Mouse (Mus musculus) neural tube, embryonic 12.5 days (tissue): ENCODE data around the gene Gm973. TPM values are rescaled to one million over a fixed set of nuclear protein-coding genes. Genes with fewer than 3 reads are reported as not detected.

ENCODE experiments used
- ATAC-seq: fragments of 200-750 bp; cut with Nextera tagmentation; 2 replicates; pipeline ENCODE4 v1.8.0; 2017; ENCODE audit warnings: low read depth, mild to moderate bottlenecking, moderate TSS enrichment, moderate library complexity; ENCODE audit not compliant: low FRiP score
- H3K27ac ChIP-seq: fragments of 300-500 bp; sonication (generic); 2 replicates; pipeline ENCODE4 v1.5.1; 2016
- H3K27me3 ChIP-seq: fragments of 300-500 bp; sonication (generic); replicated peaks from 2 replicates; pipeline ENCODE4 v1.6.1; 2016; ENCODE audit warnings: mild to moderate bottlenecking
- H3K36me3 ChIP-seq: fragments of 300-500 bp; sonication (generic); 2 replicates; pipeline ENCODE4 v1.6.1; 2016; ENCODE audit warnings: mild to moderate bottlenecking
- H3K4me1 ChIP-seq: fragments of 300-500 bp; sonication (generic); 2 replicates; pipeline ENCODE4 v1.6.1; 2016
- H3K4me2 ChIP-seq: fragments of 300-500 bp; sonication (generic); replicated peaks from 2 replicates; pipeline ENCODE4 v1.6.1; 2016; ENCODE audit warnings: mild to moderate bottlenecking
- H3K4me3 ChIP-seq: fragments of 300-500 bp; sonication (generic); 2 replicates; pipeline ENCODE4 v1.5.1; 2016
- H3K9ac ChIP-seq: fragments of 300-500 bp; sonication (generic); 2 replicates; pipeline ENCODE4 v1.6.1; 2016; ENCODE audit warnings: mild to moderate bottlenecking
- H3K9me3 ChIP-seq: fragments of 300-500 bp; sonication (generic); 2 replicates; pipeline ENCODE4 v1.6.1; 2016; ENCODE audit warnings: mild to moderate bottlenecking
- WGBS: fragments of 180-500 bp; shearing (Covaris S2); methylation state at CpG from one replicate; pipeline ENCODE4 v1.1.7; 2016; 5-methylcytosine and 5-hydroxymethylcytosine counted together
- polyA plus RNA-seq: library from polyadenylated mRNA; unstranded; fragments of >200 nt; fragmentation: Nextera tagmentation; extraction: Ambion mirVana; gene quantifications from 2 replicates; pipeline ENCODE4 v1.2.1, GENCODE M21; 2016

The Gm973 gene
- polyA plus RNA-seq, 1 experiment from 2014 or later, result 5.0 TPM

DNA sequence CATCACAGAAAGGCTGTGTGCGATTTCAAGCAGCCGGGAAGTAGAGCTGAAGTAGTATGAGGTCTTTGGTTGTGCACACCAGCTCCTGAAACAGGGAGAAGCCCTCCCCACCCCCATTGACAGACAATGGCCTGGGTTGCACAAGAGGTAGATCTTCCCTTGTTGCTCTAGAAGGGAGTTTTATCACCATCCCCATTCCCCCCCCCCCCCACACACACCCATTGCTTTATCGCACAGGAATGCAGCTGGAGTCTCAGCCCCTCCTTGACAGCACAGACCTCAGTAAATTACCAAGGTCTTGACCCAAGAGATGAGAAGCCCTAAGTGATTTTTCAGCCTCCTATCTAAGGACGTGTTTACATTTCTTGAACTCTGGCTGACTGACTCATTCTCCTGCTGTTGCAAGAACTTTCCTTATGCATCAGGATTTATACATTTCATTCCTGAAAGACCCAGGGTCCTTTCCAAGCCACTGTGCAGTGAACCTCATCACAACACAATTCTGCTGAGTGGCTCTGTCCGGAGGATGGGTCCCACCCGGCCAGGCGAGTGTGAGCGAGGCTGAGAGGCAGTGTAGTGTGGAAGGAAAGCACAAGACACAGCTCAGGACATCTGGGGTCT, 64.2 kb downstream of the Gm973 start:
- peaks cover 15% of the 10 kb centered on the region for H3K4me1 ChIP-seq
- ATAC-seq, result no peak
- H3K9ac ChIP-seq, result no peak overlapping the region
- WGBS, result 54% methylated on average over 8 of the region's 8 CpGs
- no peak overlapping the region for H3K27ac ChIP-seq
- no peaks in the 10 kb centered on the region for H3K9me3 ChIP-seq
- H3K27me3 ChIP-seq, result no peaks in the 10 kb centered on the region
- H3K4me2 ChIP-seq, result no peak overlapping the region
- no peak overlapping the region for H3K4me3 ChIP-seq
- H3K36me3 ChIP-seq, result no peaks in the 10 kb centered on the region

DNA sequence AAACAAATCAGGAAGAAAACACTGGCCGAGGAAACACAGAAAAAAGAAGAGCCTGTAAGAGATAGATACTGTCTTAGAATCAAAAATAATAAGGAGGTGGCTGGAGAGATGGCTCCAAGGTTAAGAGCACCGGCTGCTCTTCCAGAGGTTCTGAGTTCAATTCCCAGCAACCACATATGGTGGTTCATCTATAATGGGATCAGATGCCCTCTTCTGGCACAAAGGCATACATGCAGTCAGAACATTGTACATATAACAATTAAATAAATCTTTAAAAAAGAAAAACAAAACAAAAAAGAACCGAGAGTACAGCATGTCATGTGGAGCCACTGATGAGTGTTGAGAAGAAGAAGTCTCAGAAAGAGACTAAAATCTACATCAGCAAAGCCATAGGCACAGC, 64.8 kb downstream of the Gm973 start:
- H3K27me3 ChIP-seq, result no peaks in the 10 kb centered on the region
- H3K9me3 ChIP-seq, result no peaks in the 10 kb centered on the region
- H3K9ac ChIP-seq, result no peak overlapping the region
- no peak for ATAC-seq
- H3K36me3 ChIP-seq, result no peaks in the 10 kb centered on the region
- no peak overlapping the region for H3K4me2 ChIP-seq
- 81% methylated on average over 3 of the region's 3 CpGs for WGBS
- peaks cover 15% of the 10 kb centered on the region for H3K4me1 ChIP-seq
- H3K4me3 ChIP-seq, result no peak overlapping the region
- H3K27ac ChIP-seq, result no peak overlapping the region

GRCm38 (mm10) chr1:59584656-59585410, 68.8 kb downstream of the Gm973 start:
- WGBS, result 10% methylated on average over 18 of the region's 18 CpGs
- no peaks in the 10 kb centered on the region for H3K36me3 ChIP-seq

DNA sequence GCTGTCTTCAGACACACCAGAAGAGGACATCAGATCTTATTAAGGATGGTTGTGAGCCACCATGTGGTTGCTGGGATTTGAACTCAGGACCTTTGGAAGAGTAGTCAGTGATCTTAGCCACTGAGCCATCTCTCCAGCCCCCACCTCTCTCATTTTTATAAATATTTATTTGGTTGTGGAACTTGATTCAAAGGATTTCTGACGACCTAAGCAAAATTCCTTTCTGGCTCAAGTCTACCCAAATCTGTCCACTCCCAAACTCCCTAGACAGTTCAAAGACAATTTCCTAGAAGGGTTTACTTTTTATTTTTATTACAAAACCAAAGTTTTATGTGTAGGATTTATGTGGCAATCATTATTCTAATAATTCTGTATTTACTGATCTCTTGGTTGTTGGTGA, 73.2 kb downstream of the Gm973 start:
- H3K9ac ChIP-seq, result no peak overlapping the region
- H3K27me3 ChIP-seq, result peaks cover 17% of the 10 kb centered on the region
- H3K27ac ChIP-seq, result no peak overlapping the region
- no peak overlapping the region for H3K4me2 ChIP-seq
- 97% methylated on average over 1 of the region's 1 CpGs for WGBS
- ATAC-seq, result no peak
- no peaks in the 10 kb centered on the region for H3K9me3 ChIP-seq
- H3K4me1 ChIP-seq, result peaks cover 13% of the 10 kb centered on the region
- no peaks in the 10 kb centered on the region for H3K36me3 ChIP-seq
- no peak overlapping the region for H3K4me3 ChIP-seq

More at GRCm38 (mm10) chr1:59584656-59585410, 68.8 kb downstream of the Gm973 start:
- ATAC-seq, result peak; percentile 66
- Histone ChIP-seq H3K9me3 (no peaks in the 10 kb centered on the region), H3K4me1 (peaks cover 11% of the 10 kb centered on the region), H3K9ac (no peak overlapping the region), H3K27ac (no peak overlapping the region), H3K4me3 (no peak overlapping the region), H3K4me2 (peak overlapping the region; percentile 36), H3K27me3 (no peaks in the 10 kb centered on the region)

GRCm38 (mm10) chr1:59592359-59592758, 76.3 kb downstream of the Gm973 start:
- peaks cover 7% of the 10 kb centered on the region for H3K4me1 ChIP-seq
- H3K4me2 ChIP-seq, result peak overlapping the region; percentile 44
- H3K27ac ChIP-seq, result no peak overlapping the region
- peak; percentile 13; the same call in 1 of the 2 replicates for ATAC-seq
- H3K9ac ChIP-seq, result no peak overlapping the region
- WGBS, result 6% methylated on average over 10 of the region's 10 CpGs
- H3K9me3 ChIP-seq, result no peaks in the 10 kb centered on the region
- H3K36me3 ChIP-seq, result no peaks in the 10 kb centered on the region
- H3K4me3 ChIP-seq, result no peak overlapping the region
- peaks cover 17% of the 10 kb centered on the region for H3K27me3 ChIP-seq

DNA sequence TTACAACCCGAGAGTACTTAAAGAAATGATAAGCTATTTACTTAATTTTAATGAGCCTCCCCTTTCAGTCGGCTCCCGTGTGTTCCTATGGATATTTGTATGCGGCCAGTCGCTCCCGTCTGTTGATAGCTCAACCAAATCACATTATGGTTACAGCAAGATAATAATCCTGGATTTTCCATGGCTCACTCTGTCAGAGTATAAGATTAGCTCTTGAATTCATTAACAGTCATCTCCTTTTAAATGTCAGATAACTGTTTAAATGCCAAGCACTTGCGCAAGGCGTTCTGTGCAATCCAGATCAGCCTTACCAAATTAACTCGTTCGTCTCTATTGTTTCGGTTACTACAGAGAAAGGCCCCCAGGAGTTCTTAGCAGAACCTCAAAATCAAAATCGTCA, 76.8 kb downstream of the Gm973 start:
- Histone ChIP-seq H3K9me3 (no peaks in the 10 kb centered on the region), H3K36me3 (no peaks in the 10 kb centered on the region), H3K4me2 (peak overlapping the region; percentile 44), H3K27ac (no peak overlapping the region), H3K27me3 (peaks cover 17% of the 10 kb centered on the region), H3K4me1 (peaks cover 7% of the 10 kb centered on the region), H3K9ac (no peak overlapping the region), H3K4me3 (no peak overlapping the region)
- 25% methylated on average over 12 of the region's 12 CpGs for WGBS
- ATAC-seq, result no peak

DNA sequence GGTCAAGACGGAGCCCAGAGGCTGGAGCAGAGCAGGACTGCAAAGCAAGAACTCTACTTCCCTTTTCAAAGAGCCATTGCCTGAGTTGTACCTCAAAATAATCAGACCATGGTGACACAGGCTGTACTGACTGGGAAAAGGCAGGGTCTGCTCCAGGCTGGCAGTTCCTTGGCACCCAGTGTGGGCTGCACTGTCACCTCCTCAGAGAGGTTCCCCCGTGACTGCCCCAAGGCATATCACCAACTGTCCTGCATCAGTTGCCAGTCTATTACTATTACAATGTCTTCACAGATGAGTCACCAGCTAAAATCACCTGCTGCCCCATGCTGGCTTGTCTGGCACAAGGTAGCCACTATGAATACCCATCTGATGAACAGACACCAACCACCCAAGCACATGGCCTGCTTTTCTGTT, 77.6 kb downstream of the Gm973 start:
- Histone ChIP-seq H3K27me3 (peaks cover 17% of the 10 kb centered on the region), H3K27ac (no peak overlapping the region), H3K36me3 (no peaks in the 10 kb centered on the region), H3K4me3 (no peak overlapping the region), H3K9ac (no peak overlapping the region), H3K9me3 (no peaks in the 10 kb centered on the region), H3K4me1 (peaks cover 7% of the 10 kb centered on the region), H3K4me2 (no peak overlapping the region)
- ATAC-seq, result no peak
- 66% methylated on average over 2 of the region's 2 CpGs for WGBS

- Histone ChIP-seq H3K4me1 (peaks cover 7% of the 10 kb centered on the region), H3K4me2 (no peak overlapping the region), H3K36me3 (no peaks in the 10 kb centered on the region), H3K4me3 (no peak overlapping the region), H3K9ac (no peak overlapping the region), H3K27ac (no peak overlapping the region), H3K9me3 (no peaks in the 10 kb centered on the region), H3K27me3 (peaks cover 17% of the 10 kb centered on the region)
- no peak for ATAC-seq
- WGBS, result 74% methylated on average over 11 of the region's 11 CpGs
Measured at GRCm38 (mm10) chr1:59594586-59595266, 78.7 kb downstream of the Gm973 start.

DNA sequence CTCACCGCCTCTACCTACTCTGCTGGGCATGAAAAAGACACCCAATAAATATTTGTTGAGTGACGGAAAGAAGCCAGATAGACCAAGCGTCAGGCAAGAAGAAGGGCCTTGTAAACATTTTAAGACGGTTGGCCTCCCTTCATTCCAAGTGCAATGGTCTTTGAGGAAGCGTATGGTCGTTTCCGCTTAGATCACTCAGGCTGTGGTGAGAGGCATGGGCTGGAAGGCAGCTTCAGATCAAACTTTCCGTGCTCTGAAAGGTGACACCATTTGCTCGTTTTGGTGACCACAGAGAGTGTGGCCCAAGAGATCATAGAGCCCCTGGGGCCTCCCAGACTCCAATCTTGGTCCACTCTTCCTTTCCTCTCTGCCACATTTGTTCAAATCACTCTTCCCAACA, 79.5 kb downstream of the Gm973 start:
- Histone ChIP-seq H3K4me1 (peaks cover 7% of the 10 kb centered on the region), H3K4me2 (no peak overlapping the region), H3K9me3 (no peaks in the 10 kb centered on the region), H3K27me3 (peaks cover 17% of the 10 kb centered on the region), H3K36me3 (no peaks in the 10 kb centered on the region), H3K27ac (no peak overlapping the region), H3K4me3 (no peak overlapping the region), H3K9ac (no peak overlapping the region)
- ATAC-seq, result no peak
- WGBS, result 73% methylated on average over 9 of the region's 9 CpGs

- H3K27ac ChIP-seq, result no peak overlapping the region
- H3K4me1 ChIP-seq, result no peaks in the 10 kb centered on the region
- 59% methylated on average over 11 of the region's 11 CpGs for WGBS
- H3K9me3 ChIP-seq, result no peaks in the 10 kb centered on the region
- no peak overlapping the region for H3K4me2 ChIP-seq
- H3K4me3 ChIP-seq, result no peak overlapping the region
- no peaks in the 10 kb centered on the region for H3K27me3 ChIP-seq
- ATAC-seq, result no peak
- no peak overlapping the region for H3K9ac ChIP-seq
- no peaks in the 10 kb centered on the region for H3K36me3 ChIP-seq
Measured at GRCm38 (mm10) chr1:59602531-59603416, 86.7 kb downstream of the Gm973 start.

DNA sequence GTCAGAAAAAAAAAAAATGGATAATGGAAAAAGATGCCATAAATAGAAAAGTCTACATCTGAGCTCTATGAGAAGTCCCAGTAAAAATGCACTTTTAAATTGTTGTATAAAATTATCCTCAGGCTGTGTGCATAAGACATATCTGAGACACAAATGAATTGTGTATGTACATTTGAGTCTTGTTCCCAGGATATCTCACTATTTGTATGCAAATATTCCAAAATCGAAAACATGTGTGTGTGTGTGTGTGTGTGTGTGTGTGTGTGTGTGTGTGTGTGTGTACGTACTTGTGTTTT, 87.3 kb downstream of the Gm973 start:
- Histone ChIP-seq H3K36me3 (no peaks in the 10 kb centered on the region), H3K4me3 (no peak overlapping the region), H3K27ac (no peak overlapping the region), H3K27me3 (no peaks in the 10 kb centered on the region), H3K4me1 (no peaks in the 10 kb centered on the region), H3K9me3 (no peaks in the 10 kb centered on the region), H3K4me2 (no peak overlapping the region), H3K9ac (no peak overlapping the region)
- 95% methylated on average over 2 of the region's 2 CpGs for WGBS
- ATAC-seq, result no peak

DNA sequence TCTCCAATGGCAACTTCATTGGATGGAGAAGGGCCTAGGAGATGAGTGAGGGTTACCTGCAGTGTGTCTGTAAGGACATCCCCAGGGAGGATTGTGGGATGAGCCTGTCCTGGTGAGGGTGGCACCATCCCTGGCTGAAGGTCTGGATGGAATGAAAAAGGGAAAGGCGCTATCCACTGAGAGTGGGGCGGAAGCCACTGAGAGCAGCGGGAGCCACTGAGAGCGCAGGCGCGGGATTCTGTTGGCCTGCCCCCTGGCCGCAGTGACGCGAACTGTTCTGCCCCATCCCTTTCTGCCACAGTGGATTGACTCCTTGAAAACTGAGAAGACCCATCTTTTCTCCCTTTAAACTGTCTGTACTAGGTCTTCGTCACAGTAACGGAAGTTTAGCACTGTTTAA, 87.8 kb downstream of the Gm973 start:
- ATAC-seq, result 0 out of 2 replicates have a peak, but pooled peaks have one; percentile 56
- Histone ChIP-seq H3K27ac (no peak overlapping the region), H3K4me2 (peak overlapping the region; percentile 32), H3K4me1 (no peaks in the 10 kb centered on the region), H3K36me3 (no peaks in the 10 kb centered on the region), H3K27me3 (no peaks in the 10 kb centered on the region), H3K9me3 (no peaks in the 10 kb centered on the region), H3K4me3 (no peak overlapping the region), H3K9ac (no peak overlapping the region)
- WGBS, result 18% methylated on average over 11 of the region's 11 CpGs
